Mouse (Mus musculus) kidney, postnatal 36 days (tissue): ENCODE results near the gene Ptpro.

Source experiments
- DNase-seq, 2 experiments: peaks; one replicate each; pipeline ENCODE4 v3.0.0; 2021 to 2022; ENCODE audit warnings: mixed read lengths in 2 of 2

The Ptpro gene

DNA sequence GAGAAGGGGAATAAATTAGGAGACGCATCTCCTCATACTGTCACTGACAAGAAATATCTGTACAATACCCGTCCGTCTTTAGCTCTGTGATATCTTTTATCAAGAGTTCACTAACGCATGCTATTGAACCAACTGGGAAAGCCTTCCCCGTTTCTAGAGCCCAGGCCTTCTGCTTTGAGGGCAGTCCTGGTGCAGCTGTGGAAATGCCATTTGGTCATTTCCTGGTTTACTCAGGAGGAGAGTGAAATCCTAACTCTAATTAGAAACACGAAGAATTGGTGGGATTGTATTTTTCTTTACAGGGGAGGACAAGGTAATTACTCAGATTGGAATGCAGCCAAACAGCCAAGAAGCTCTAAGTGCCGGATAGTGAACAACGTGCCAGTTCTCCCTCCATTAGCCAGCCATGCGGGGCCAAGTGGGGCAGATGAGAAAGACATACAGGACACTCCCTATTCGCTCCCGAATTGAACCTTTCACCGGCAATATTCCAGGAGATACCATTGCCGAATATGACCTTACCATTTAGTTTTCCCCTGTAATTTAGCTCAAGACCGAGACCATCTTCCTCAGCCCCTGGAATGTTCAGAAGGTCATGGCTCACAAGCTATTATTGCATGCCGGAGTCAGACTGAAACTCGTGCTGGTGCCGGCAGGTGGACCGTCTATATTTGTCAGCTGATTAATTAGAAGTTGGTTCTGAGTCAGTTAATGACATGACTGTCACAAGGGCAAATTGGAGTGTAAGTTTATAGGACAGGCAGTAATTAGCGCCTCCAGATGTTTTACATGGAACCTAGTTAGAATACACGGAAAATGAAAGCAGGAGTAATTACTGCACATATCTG lies 43.1 kb downstream of the Ptpro start:
- DNase-seq = peak in 1 of 2 experiments; percentile 8

- DNase-seq = no peak
Measured at GRCm38 (mm10) chr6:137302561-137302960, 50.4 kb downstream of the Ptpro start.

DNA sequence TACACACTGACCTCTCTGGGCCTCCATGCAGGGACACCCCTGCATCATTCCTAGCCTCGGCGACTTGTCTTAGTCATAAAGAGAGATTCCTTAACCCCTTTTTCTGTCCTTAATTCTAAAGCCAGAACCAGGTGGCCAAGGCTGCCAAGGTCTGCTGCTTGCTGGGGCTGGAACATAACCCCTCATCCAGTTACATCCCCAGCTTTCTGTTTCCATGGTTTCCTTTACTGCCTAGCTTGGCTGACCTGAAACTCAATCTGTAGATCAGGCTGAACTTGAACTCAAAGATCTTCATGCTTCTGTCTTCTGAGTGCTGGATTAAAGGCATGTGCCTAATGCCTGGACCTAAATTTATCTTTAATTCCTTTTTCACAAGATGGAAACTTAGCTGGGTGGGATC lies 51.7 kb downstream of the Ptpro start:
- no peak for DNase-seq

DNA sequence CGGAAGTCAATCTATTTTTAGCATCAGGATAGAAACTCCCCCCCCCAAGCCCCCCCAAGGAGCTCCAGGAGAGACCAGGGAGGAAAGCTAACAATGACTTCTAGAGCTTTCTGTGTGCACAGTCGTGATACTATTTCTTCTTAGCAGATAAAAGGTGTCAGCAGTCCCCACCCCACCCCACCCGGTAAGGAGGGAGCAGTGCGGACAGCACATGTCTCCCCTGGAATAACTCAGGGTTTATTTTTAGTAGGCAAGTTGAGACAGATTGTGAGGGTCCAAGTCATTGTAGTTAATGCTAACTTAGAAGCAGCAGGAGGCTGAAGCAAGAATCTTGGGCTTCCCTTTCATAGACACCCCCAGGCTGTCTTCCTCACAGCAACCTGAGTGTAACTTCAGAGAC lies 63.1 kb downstream of the Ptpro start:
- DNase-seq = no peak

DNA sequence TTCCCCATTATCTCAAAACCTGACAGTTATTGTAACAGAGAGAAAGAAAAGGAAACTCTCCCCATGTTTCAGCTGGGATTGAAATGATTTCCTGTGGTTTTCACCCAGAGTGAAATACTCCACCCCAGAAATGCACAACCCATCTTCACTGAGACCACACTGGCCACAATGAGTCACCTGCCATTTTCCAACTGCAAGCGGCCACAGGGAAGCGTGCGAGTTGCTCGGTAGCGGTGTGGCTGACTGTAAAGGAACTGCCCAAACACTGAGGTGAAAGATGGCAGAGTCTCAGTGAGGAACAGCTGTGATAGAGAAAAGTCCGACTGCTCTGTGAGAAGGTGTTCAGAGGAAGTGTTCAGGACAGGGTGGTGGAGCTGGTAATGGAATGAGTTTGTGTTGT lies 64.2 kb downstream of the Ptpro start:
- no peak for DNase-seq

GRCm38 (mm10) chr6:137317509-137317908 lies 65.4 kb downstream of the Ptpro start:
- DNase-seq = no peak

- no peak for DNase-seq
Measured at GRCm38 (mm10) chr6:137318242-137318861, 66.2 kb downstream of the Ptpro start.

GRCm38 (mm10) chr6:137319658-137320057 lies 67.5 kb downstream of the Ptpro start:
- DNase-seq = no peak

DNA sequence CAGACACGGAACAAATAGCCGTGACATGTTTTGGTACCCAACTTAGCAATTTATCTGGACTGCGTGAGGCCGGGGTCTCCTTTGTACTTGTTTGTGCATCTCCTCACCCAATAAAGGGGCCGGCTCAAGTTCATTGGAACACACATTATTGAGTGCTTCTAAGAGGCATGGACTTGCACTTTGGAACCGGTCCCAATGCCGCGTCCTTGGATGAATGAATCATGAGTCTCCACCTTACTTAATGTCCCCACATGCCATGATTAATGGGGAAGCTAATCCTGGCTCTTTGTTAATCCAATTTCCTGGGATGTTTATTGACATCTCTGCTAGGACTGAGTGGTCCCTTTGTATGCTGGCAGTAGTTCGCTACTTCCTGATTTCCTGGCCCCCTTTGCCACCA lies 75.6 kb downstream of the Ptpro start:
- DNase-seq = peak; percentile 9 to 14

DNA sequence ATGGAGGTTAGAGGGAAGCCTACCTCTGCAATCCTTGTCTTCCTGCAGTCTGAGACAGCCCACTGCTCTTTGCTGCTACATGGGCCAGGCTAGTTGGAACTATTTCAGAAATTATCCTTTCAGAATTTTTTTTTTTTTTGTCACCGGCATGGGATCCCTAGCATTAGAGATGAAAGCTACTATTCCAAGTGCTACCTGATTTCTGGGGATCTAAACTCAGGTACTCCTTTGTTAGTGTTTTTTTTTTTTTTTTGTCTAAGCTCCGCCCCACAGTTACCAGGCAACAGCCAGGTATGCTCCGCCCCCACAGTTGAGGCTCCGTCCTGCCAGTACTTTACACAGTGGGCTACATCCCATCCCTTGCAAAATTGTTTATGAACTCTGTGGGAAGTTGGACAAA lies 76.1 kb downstream of the Ptpro start:
- no peak for DNase-seq

DNA sequence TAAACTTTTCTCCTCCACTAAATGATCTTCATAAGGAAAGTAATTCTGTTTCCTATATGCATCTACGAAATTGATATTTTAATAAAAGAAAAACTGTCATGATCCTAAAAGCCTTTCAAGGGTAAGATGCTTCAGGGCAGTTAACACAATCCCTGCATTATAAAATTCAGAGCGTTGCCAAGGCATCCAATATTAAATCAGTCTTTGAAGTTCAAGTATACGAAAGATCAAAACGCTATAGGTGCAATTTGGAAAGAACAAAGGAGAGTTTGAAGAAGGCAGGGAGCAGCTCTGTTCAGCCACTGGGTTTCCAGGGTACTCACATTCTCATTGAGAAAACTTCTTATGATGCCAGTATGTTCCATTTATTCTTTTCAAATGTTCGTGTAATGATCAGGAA lies 78.7 kb downstream of the Ptpro start:
- DNase-seq = no peak

- no peak for DNase-seq
Measured at GRCm38 (mm10) chr6:137331826-137332225, 79.7 kb downstream of the Ptpro start.

DNA sequence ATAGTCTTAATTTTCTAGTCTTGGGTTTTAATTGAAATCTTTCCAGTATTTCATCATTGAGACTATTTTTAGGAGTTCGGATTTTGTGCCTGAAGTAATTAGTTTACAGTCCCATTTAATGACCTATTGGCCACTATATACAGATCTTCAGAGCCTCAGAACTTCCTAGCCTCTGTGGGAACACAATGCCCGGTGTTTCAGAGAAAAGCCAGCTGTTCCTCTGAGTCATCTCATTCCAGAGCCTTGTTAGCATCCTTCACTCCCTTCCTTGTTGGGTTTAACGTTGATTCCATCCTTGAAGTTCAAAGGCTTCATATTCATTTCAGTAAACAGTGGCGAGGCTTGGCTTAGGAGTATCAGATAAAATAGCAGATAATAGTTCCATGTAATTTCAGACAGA lies 87.0 kb downstream of the Ptpro start:
- no peak for DNase-seq

DNA sequence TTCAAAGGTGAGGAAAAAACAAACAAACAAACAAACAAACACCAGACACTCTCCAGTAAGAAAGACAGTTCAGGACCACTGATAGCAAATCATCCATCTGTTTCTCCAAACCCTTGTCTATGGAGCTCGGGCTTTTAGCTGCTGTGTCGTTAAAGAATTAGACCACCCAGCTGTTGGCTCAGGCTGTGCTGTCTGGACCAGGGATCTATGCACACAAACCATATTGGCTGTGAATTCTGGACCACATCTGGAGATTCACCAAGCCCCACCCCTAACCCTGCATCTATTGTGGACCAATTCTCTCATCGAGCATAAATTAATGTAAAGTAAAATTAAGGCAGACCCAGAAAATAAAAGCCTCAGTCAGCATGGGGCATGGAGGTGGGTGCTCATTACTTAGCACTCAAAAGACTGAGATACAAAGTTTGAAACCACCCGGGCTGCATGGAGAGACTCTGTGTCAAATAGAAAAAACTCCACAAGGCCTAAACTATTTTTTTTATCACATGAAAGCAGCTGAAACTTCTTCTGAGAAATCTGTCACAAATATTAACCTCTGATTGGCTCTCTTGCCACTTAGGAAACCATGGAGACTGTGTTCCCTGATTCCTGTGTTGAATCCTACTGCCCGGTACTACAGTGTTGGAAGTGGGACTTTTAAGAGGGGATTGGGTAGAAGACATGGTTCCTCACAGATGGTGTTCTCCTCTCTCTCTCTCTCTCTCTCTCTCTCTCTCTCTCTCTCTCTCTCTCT lies 91.7 kb downstream of the Ptpro start:
- DNase-seq = no peak

- no peak for DNase-seq
Measured at GRCm38 (mm10) chr6:137360166-137360565, 108.0 kb downstream of the Ptpro start.

- no peak for DNase-seq
Measured at GRCm38 (mm10) chr6:137362216-137362615, 110.1 kb downstream of the Ptpro start.

DNA sequence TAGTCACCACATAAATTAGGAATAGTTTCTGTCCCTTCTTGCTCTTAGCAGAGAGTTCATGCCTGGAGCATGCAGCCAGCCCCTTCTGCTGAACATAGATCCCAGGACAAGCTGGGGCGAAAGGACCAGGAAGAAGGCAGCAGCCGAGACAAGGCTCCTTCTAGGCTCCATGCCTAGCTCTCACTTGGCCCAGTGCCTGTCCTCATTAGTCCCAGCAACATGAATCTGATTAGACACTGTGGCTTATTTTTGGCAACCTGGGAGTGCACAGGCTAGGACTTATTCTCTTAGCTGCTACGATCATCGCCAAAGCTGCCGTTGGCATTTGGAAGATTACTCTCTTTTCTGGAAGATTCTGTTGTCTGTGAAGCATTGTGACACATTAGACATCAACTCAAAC lies 112.6 kb downstream of the Ptpro start:
- DNase-seq = peak; percentile 37 to 64

GRCm38 (mm10) chr6:137365637-137366036 lies 113.5 kb downstream of the Ptpro start:
- DNase-seq = no peak

GRCm38 (mm10) chr6:137370745-137371144 lies 118.6 kb downstream of the Ptpro start:
- DNase-seq = peak; percentile 28 to 41

- DNase-seq = no peak
Measured at GRCm38 (mm10) chr6:137371455-137371854, 119.3 kb downstream of the Ptpro start.

DNA sequence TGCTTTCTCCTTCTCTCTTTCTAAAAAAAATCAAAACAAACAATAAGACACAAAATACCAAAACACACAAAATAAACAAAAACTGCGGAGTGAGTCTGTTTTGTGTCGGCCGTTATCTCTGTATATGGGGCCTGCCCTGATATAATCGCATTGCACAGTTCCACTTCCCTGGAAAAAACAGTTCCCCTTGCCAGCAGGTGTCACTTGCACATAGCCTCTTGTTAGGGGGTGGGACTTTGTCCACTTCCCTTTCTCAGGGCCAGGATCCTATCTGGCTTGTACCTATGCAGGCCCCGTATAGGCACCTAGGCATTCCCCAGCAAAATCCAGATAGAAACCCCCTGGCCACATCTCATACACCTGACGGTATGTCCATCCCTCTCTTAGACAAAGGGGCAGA lies 121.8 kb downstream of the Ptpro start:
- DNase-seq = no peak

- DNase-seq = peak in 1 of 2 experiments; percentile 11
Measured at GRCm38 (mm10) chr6:137382546-137382945, 130.4 kb downstream of the Ptpro start.

DNA sequence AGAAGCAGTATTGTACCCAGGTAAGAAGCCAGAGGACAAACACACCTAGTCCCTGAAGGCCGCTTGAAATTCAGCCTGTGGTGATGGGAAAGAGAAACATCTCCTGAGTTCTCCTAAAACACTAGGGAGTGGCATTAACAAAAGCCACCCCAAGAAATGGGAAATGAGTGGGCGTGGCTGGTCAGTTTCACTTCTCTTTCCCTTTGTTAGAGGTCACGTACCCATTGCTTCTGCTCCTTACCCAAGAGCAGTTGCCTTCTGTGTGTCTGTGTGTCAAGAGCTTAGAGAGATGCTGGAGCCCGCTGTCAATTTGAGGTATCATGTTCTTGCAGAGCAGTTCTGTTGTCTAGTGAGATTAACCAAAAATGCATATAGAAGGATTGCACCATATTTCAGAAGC lies 134.2 kb downstream of the Ptpro start:
- no peak for DNase-seq

DNA sequence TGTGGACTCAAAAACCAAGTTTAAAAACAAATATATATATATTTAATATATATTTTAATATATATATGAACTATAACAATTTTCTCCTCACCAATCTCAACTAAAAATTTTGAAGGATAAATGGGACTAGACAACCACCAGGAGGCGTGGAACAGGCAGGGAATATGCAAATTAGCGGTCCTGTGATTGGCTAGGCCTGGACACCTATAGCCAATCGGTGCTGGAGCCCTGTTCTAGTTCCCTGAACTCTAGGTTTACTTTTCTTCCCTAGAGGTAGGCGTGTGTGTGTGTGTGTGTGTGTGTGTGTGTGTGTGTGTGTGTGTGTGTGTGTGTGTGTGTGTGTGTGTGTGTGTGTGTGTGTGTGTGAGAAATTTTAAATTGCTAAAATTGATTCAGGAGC lies 134.8 kb downstream of the Ptpro start:
- no peak for DNase-seq
